Mouse (Mus musculus) E14TG2a.4 (cell line): ENCODE data around the gene Daw1.

ENCODE experiments used
- H3K27me3 ChIP-seq: 2 replicates; pipeline ENCODE4 v1.6.1; 2014; ENCODE audit warnings: low read length, control low read depth; ENCODE audit not compliant: insufficient read depth
- H3K36me3 ChIP-seq: 2 replicates; pipeline ENCODE4 v1.6.1; 2014; ENCODE audit warnings: low read length, control low read depth; ENCODE audit not compliant: insufficient read depth
- H3K4me1 ChIP-seq: replicated peaks from 2 replicates; pipeline ENCODE4 v1.6.1; 2014; ENCODE audit warnings: low read depth, low read length, control low read depth
- H3K4me3 ChIP-seq: replicated peaks from 2 replicates; pipeline ENCODE4 v1.5.1; 2014; ENCODE audit warnings: mild to moderate bottlenecking, low read length
- H3K9me3 ChIP-seq: 2 replicates; pipeline ENCODE4 v1.6.1; 2014; ENCODE audit warnings: low read length, control low read depth
- CTCF ChIP-seq: conservative IDR thresholded peaks from 2 replicates; pipeline ENCODE4 v1.5.1; 2014; ENCODE audit warnings: low read length
- NANOG ChIP-seq: IDR thresholded peaks from 2 replicates; pipeline ENCODE4 v1.6.1; 2014; ENCODE audit warnings: borderline replicate concordance, low read length, mixed read lengths
- POU5F1 ChIP-seq: IDR thresholded peaks from 2 replicates; pipeline ENCODE4 v1.6.1; 2014; ENCODE audit warnings: low read length, borderline replicate concordance

Gene Daw1

GRCm38 (mm10) chr1:83159603-83160002 is at the start of gene Daw1:
Gene Daw1, plus strand, starts transcription at chr1:83159752.
- Histone ChIP-seq H3K36me3 (no peaks in the 10 kb centered on the region), H3K27me3 (peaks cover 12% of the 10 kb centered on the region), H3K4me3 (peak within 1 kb of the TSS; percentile 63), H3K4me1 (peaks cover 2% of the 10 kb centered on the region; the same call in 1 of the 2 replicates), H3K9me3 (no peaks in the 10 kb centered on the region)
- no peak for TF ChIP-seq POU5F1
- TF ChIP-seq CTCF = no peak
- no peak for TF ChIP-seq NANOG

DNA sequence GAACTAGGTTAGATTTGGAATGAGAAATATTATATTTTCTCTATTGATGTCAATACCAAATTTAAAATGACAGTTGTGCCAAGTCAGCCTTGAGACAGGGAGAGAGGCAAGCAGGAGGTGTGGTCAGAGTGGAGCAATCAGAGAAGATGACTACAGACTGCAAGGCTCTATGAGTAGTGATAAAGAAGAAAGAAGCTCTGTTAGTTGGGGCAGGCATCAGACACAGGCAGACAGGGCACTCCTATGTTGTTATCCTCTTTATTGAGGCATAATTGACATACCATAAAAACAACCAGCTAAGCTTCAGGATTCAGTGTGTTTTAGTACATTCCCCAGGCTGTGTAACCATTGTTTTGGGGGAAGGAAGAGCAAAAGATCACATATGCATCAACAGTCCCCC is 48.6 kb upstream of the Daw1 start:
- H3K4me3 ChIP-seq = no peak overlapping the region
- H3K36me3 ChIP-seq = no peaks in the 10 kb centered on the region
- H3K4me1 ChIP-seq = no peaks in the 10 kb centered on the region
- no peaks in the 10 kb centered on the region for H3K9me3 ChIP-seq
- TF ChIP-seq NANOG = no peak
- no peak for TF ChIP-seq POU5F1
- no peak for TF ChIP-seq CTCF
- H3K27me3 ChIP-seq = no peaks in the 10 kb centered on the region

DNA sequence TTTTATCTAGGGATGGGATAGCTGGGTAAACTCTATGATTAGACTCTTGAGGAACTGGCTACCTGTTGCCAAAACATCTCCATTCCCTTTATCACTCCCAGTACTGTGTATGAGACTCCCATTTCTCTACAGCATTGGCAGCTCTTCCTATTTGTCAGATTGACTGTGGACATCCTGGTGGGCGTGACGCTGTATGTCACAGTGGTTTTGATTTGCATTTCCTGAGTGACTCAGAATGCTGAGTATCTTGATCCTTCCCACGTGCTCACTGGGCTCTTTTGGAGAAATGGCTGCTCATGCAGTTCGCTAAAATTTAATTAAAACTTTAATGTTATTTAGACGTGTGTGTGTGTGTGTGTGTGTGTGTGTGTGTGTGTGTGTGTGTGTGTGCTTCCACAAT is 47.8 kb upstream of the Daw1 start:
- Histone ChIP-seq H3K36me3 (no peaks in the 10 kb centered on the region), H3K4me1 (peaks cover 4% of the 10 kb centered on the region; the same call in 1 of the 2 replicates), H3K4me3 (no peak overlapping the region), H3K9me3 (no peaks in the 10 kb centered on the region), H3K27me3 (no peaks in the 10 kb centered on the region)
- TF ChIP-seq NANOG = no peak
- TF ChIP-seq CTCF = no peak
- TF ChIP-seq POU5F1 = no peak

- Histone ChIP-seq H3K36me3 (no peaks in the 10 kb centered on the region), H3K27me3 (no peaks in the 10 kb centered on the region), H3K9me3 (no peaks in the 10 kb centered on the region), H3K4me3 (no peak within 1 kb of the TSS), H3K4me1 (peaks cover 6% of the 10 kb centered on the region; the same call in 1 of the 2 replicates)
- TF ChIP-seq NANOG (peak; percentile 57; the same call in 1 of the 2 replicates), POU5F1 (no peak)
These were observed 43.0 kb upstream of the Daw1 start, which contains the start of gene Ccl20 for GRCm38 (mm10) chr1:83116447-83117137. Gene Ccl20, plus strand, starts transcription at chr1:83116766.

DNA sequence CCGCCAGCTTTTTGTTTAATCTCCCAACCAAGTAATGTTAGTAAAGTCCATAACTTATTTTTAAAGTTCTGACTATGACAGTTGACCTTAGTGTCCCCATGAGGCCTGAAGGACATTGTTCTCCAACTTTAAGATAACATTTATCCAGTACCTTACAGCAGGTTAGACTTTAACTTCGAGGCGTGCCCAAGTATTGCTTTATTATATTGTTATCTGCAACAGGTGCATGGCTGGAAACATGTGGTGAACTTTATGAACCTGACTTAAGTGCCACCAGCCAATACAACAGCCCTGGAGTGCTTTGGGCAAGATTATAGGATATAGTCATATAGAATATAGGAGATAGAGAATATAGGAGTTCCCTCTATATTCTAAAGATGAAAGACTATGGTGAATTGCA is 42.3 kb upstream of the Daw1 start:
- Histone ChIP-seq H3K9me3 (no peaks in the 10 kb centered on the region), H3K36me3 (no peaks in the 10 kb centered on the region), H3K27me3 (no peaks in the 10 kb centered on the region), H3K4me3 (no peak overlapping the region), H3K4me1 (peaks cover 6% of the 10 kb centered on the region; the same call in 1 of the 2 replicates)
- TF ChIP-seq NANOG = no peak
- no peak for TF ChIP-seq CTCF
- no peak for TF ChIP-seq POU5F1

- Histone ChIP-seq H3K9me3 (no peaks in the 10 kb centered on the region), H3K36me3 (no peaks in the 10 kb centered on the region), H3K27me3 (no peaks in the 10 kb centered on the region), H3K4me1 (peaks cover 6% of the 10 kb centered on the region; the same call in 1 of the 2 replicates), H3K4me3 (no peak overlapping the region)
- TF ChIP-seq NANOG = no peak
- TF ChIP-seq POU5F1 = no peak
- TF ChIP-seq CTCF = no peak
These were observed 41.9 kb upstream of the Daw1 start for GRCm38 (mm10) chr1:83117661-83118060.

GRCm38 (mm10) chr1:83119903-83120302 is 39.6 kb upstream of the Daw1 start:
- TF ChIP-seq POU5F1 = no peak
- no peak for TF ChIP-seq NANOG
- no peak for TF ChIP-seq CTCF
- Histone ChIP-seq H3K36me3 (no peaks in the 10 kb centered on the region), H3K4me1 (peaks cover 6% of the 10 kb centered on the region; the same call in 1 of the 2 replicates), H3K4me3 (no peak overlapping the region), H3K27me3 (no peaks in the 10 kb centered on the region), H3K9me3 (no peaks in the 10 kb centered on the region)

GRCm38 (mm10) chr1:83120312-83120711 is 39.2 kb upstream of the Daw1 start:
- Histone ChIP-seq H3K4me1 (peaks cover 6% of the 10 kb centered on the region; the same call in 1 of the 2 replicates), H3K27me3 (no peaks in the 10 kb centered on the region), H3K36me3 (no peaks in the 10 kb centered on the region), H3K9me3 (no peaks in the 10 kb centered on the region), H3K4me3 (no peak overlapping the region)
- no peak for TF ChIP-seq CTCF
- TF ChIP-seq POU5F1 = no peak

- TF ChIP-seq POU5F1 (no peak), NANOG (no peak), CTCF (no peak)
These were observed 36.4 kb upstream of the Daw1 start for GRCm38 (mm10) chr1:83123201-83123600.

More at GRCm38 (mm10) chr1:83123201-83123600, 36.4 kb upstream of the Daw1 start:
- Histone ChIP-seq H3K27me3 (no peaks in the 10 kb centered on the region), H3K4me3 (no peak overlapping the region), H3K36me3 (no peaks in the 10 kb centered on the region), H3K9me3 (no peaks in the 10 kb centered on the region), H3K4me1 (no peaks in the 10 kb centered on the region)
